Mouse (Mus musculus): Measurements from ENCODE around the gene Syngr4. TPM values are rescaled to one million over a fixed set of nuclear protein-coding genes. Genes with fewer than 3 reads are reported as not detected.
A peak's percentile ranks its signal among the peaks of the same experiment; 100 is the strongest.

Gene Syngr4
- polyA plus RNA-seq, 1 experiment from 2014 or later = 0.34 TPM

GRCm38 (mm10) chr7:45921950-45922600 lies 25.6 kb upstream of the Syngr4 start:
- Histone ChIP-seq H3K4me1 (peaks cover 14% of the 10 kb centered on the region), H3K4me3 (no peak overlapping the region), H3K36me3 (no peaks in the 10 kb centered on the region), H3K9me3 (no peaks in the 10 kb centered on the region), H3K27me3 (peaks cover 13% of the 10 kb centered on the region), H3K4me2 (replicated peaks) (peak overlapping the region; percentile 63; the same call in 1 of the 2 replicates), H3K9ac (replicated peaks) (no peak overlapping the region), H3K27ac (replicated peaks) (peak overlapping the region; percentile 73; the same call in 1 of the 2 replicates)
- 89% methylated on average over 12 of the region's 12 CpGs for WGBS
- no peak for ATAC-seq (ENCODE audit: low FRiP score, low read depth)

GRCm38 (mm10) chr7:45921242-45921621 lies 24.7 kb upstream of the Syngr4 start, which contains the start of gene Emp3:
Emp3 (minus strand) TSS chr7:45921404.
- H3K9me3 ChIP-seq = no peaks in the 10 kb centered on the region
- H3K4me1 ChIP-seq = peaks cover 23% of the 10 kb centered on the region
- no peak within 1 kb of the TSS for H3K4me2 ChIP-seq (replicated peaks)
- peaks cover 13% of the 10 kb centered on the region for H3K27me3 ChIP-seq
- no peaks in the 10 kb centered on the region for H3K36me3 ChIP-seq
- 0 out of 2 replicates have a peak within 1 kb of the TSS, but pooled peaks have one; percentile 6 for H3K4me3 ChIP-seq
- no peak within 1 kb of the TSS for H3K27ac ChIP-seq (replicated peaks)
- H3K9ac ChIP-seq (replicated peaks) = peak within 1 kb of the TSS; percentile 32; the same call in 1 of the 2 replicates
- 69% methylated on average over 9 of the region's 9 CpGs for WGBS
- ATAC-seq (ENCODE audit: low FRiP score, low read depth) = no peak

- 0 out of 2 replicates have a peak overlapping the region, but pooled peaks have one; percentile 6 for H3K4me3 ChIP-seq
- peaks cover 13% of the 10 kb centered on the region for H3K27me3 ChIP-seq
- no peak for ATAC-seq (ENCODE audit: low FRiP score, low read depth)
- H3K27ac ChIP-seq (replicated peaks) = no peak overlapping the region
- no peaks in the 10 kb centered on the region for H3K9me3 ChIP-seq
- H3K4me2 ChIP-seq (replicated peaks) = no peak overlapping the region
- peaks cover 28% of the 10 kb centered on the region for H3K4me1 ChIP-seq
- H3K36me3 ChIP-seq = no peaks in the 10 kb centered on the region
- 55% methylated on average over 9 of the region's 9 CpGs for WGBS
- peak overlapping the region; percentile 32; the same call in 1 of the 2 replicates for H3K9ac ChIP-seq (replicated peaks)
These were observed 24.2 kb upstream of the Syngr4 start for GRCm38 (mm10) chr7:45920583-45921241.

GRCm38 (mm10) chr7:45919761-45920160 lies 23.2 kb upstream of the Syngr4 start:
- WGBS = 85% methylated on average over 4 of the region's 4 CpGs
- no peak overlapping the region for H3K4me3 ChIP-seq
- H3K4me1 ChIP-seq = peaks cover 31% of the 10 kb centered on the region
- no peaks in the 10 kb centered on the region for H3K9me3 ChIP-seq
- no peak overlapping the region for H3K27ac ChIP-seq (replicated peaks)
- no peak overlapping the region for H3K9ac ChIP-seq (replicated peaks)
- no peak for ATAC-seq (ENCODE audit: low FRiP score, low read depth)
- H3K27me3 ChIP-seq = peaks cover 13% of the 10 kb centered on the region
- H3K4me2 ChIP-seq (replicated peaks) = no peak overlapping the region
- no peaks in the 10 kb centered on the region for H3K36me3 ChIP-seq

GRCm38 (mm10) chr7:45919083-45919671 lies 22.7 kb upstream of the Syngr4 start:
- H3K4me2 ChIP-seq (replicated peaks) = no peak overlapping the region
- H3K9ac ChIP-seq (replicated peaks) = no peak overlapping the region
- H3K27ac ChIP-seq (replicated peaks) = no peak overlapping the region
- ATAC-seq (ENCODE audit: low FRiP score, low read depth) = no peak
- no peak overlapping the region for H3K4me3 ChIP-seq
- 60% methylated on average over 14 of the region's 14 CpGs for WGBS
- peaks cover 31% of the 10 kb centered on the region for H3K4me1 ChIP-seq
- no peaks in the 10 kb centered on the region for H3K9me3 ChIP-seq
- peaks cover 13% of the 10 kb centered on the region for H3K27me3 ChIP-seq
- no peaks in the 10 kb centered on the region for H3K36me3 ChIP-seq

- Histone ChIP-seq H3K4me1 (peaks cover 30% of the 10 kb centered on the region), H3K27me3 (peaks cover 13% of the 10 kb centered on the region; the same call in 1 of the 2 replicates), H3K4me3 (no peak overlapping the region), H3K9ac (replicated peaks) (no peak overlapping the region; the same call in 1 of the 2 replicates), H3K27ac (replicated peaks) (no peak overlapping the region), H3K36me3 (no peaks in the 10 kb centered on the region), H3K4me2 (replicated peaks) (no peak overlapping the region), H3K9me3 (no peaks in the 10 kb centered on the region)
- ATAC-seq (ENCODE audit: low FRiP score, low read depth) = no peak
- WGBS = 87% methylated on average over 15 of the region's 15 CpGs
These were observed 21.4 kb upstream of the Syngr4 start for GRCm38 (mm10) chr7:45917926-45918325.

- H3K4me1 ChIP-seq = peaks cover 25% of the 10 kb centered on the region
- no peaks in the 10 kb centered on the region for H3K9me3 ChIP-seq
- H3K27ac ChIP-seq (replicated peaks) = peak overlapping the region; percentile 73
- H3K4me2 ChIP-seq (replicated peaks) = peak overlapping the region; percentile 48
- 0 out of 2 replicates have a peak, but pooled peaks have one; percentile 4 for ATAC-seq (ENCODE audit: low FRiP score, low read depth)
- peak overlapping the region; percentile 52; the same call in 1 of the 2 replicates for H3K9ac ChIP-seq (replicated peaks)
- H3K27me3 ChIP-seq = peaks cover 13% of the 10 kb centered on the region; the same call in 1 of the 2 replicates
- H3K4me3 ChIP-seq = peak overlapping the region; percentile 23; the same call in 1 of the 2 replicates
- no peaks in the 10 kb centered on the region for H3K36me3 ChIP-seq
- 39% methylated on average over 13 of the region's 13 CpGs for WGBS
These were observed 20.6 kb upstream of the Syngr4 start for GRCm38 (mm10) chr7:45917004-45917704.

GRCm38 (mm10) chr7:45916056-45917003 lies 19.8 kb upstream of the Syngr4 start:
- Histone ChIP-seq H3K9me3 (no peaks in the 10 kb centered on the region), H3K27me3 (peaks cover 11% of the 10 kb centered on the region; the same call in 1 of the 2 replicates), H3K4me1 (peaks cover 25% of the 10 kb centered on the region), H3K27ac (replicated peaks) (peak overlapping the region; percentile 73), H3K4me3 (peak overlapping the region; percentile 23), H3K36me3 (no peaks in the 10 kb centered on the region), H3K9ac (replicated peaks) (peak overlapping the region; percentile 52), H3K4me2 (replicated peaks) (peak overlapping the region; percentile 48)
- ATAC-seq (ENCODE audit: low FRiP score, low read depth) = peak; percentile 79
- WGBS = 37% methylated on average over 26 of the region's 26 CpGs

- WGBS = 90% methylated on average over 5 of the region's 5 CpGs
- no peaks in the 10 kb centered on the region for H3K9me3 ChIP-seq
These were observed 18.5 kb upstream of the Syngr4 start for GRCm38 (mm10) chr7:45915011-45915410.

GRCm38 (mm10) chr7:45914067-45914466 lies 17.6 kb upstream of the Syngr4 start:
- no peaks in the 10 kb centered on the region for H3K9me3 ChIP-seq
- no peak for ATAC-seq (ENCODE audit: low FRiP score, low read depth)
- no peaks in the 10 kb centered on the region for H3K27me3 ChIP-seq
- peaks cover 25% of the 10 kb centered on the region for H3K4me1 ChIP-seq
- no peak overlapping the region for H3K4me2 ChIP-seq (replicated peaks)
- 94% methylated on average over 6 of the region's 6 CpGs for WGBS
- H3K27ac ChIP-seq (replicated peaks) = no peak overlapping the region
- H3K36me3 ChIP-seq = peaks cover 21% of the 10 kb centered on the region
- no peak overlapping the region for H3K4me3 ChIP-seq
- H3K9ac ChIP-seq (replicated peaks) = no peak overlapping the region

More at GRCm38 (mm10) chr7:45915011-45915410, 18.5 kb upstream of the Syngr4 start:
- H3K4me2 ChIP-seq (replicated peaks) = no peak overlapping the region
- no peak for ATAC-seq (ENCODE audit: low FRiP score, low read depth)
- H3K4me1 ChIP-seq = peaks cover 25% of the 10 kb centered on the region
- H3K27me3 ChIP-seq = peaks cover 4% of the 10 kb centered on the region; the same call in 1 of the 2 replicates
- H3K36me3 ChIP-seq = peaks cover 11% of the 10 kb centered on the region
- no peak overlapping the region for H3K27ac ChIP-seq (replicated peaks)
- H3K9ac ChIP-seq (replicated peaks) = no peak overlapping the region
- H3K4me3 ChIP-seq = no peak overlapping the region

- H3K9ac ChIP-seq (replicated peaks) = no peak overlapping the region
- H3K4me3 ChIP-seq = no peak overlapping the region
- H3K9me3 ChIP-seq = no peaks in the 10 kb centered on the region
- ATAC-seq (ENCODE audit: low FRiP score, low read depth) = no peak
- H3K4me2 ChIP-seq (replicated peaks) = no peak overlapping the region
- whole genome bisulfite sequencing = 94% methylated on average over 16 of the region's 16 CpGs
- no peaks in the 10 kb centered on the region for H3K27me3 ChIP-seq
- no peak overlapping the region for H3K27ac ChIP-seq (replicated peaks)
- peaks cover 27% of the 10 kb centered on the region for H3K36me3 ChIP-seq
- no peaks in the 10 kb centered on the region for H3K4me1 ChIP-seq
These were observed 12.6 kb upstream of the Syngr4 start for GRCm38 (mm10) chr7:45909145-45909544.

Measured in midbrain, embryonic 12.5 days (tissue).